8 mouse cellular contexts compared by ENCODE assay signal in the genomic region with DNA sequence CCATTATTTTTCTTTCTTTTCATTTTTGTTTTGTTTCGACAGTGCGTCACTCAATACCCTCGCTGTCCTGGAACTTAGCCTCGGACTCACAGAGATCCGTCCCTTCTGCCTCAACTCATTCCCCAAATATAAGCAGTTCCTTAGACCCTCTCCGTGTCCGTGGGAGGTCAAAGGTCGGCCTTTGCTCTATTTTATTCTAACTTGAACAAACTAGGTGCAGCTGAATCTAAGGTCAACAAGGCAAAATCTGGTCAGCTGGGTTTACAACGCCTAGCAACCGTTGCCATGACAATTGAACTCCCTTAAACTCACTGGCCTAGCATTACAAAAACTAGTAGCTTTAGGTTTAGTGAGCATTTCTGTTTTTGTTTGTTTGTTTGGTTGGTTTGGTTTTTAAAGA. TPM values are rescaled to one million over a fixed set of nuclear protein-coding genes. Genes with fewer than 3 reads are reported as not detected.
DNase-seq lines count a peak whose midpoint lies in the region; ATAC-seq and TF ChIP-seq lines count a peak whose summit lies in the region.

No protein-coding gene starts in this region.

- peak overlapping the region; percentile 96 for H3K4me3 ChIP-seq in left cerebral cortex, adult 2 months
- H3K4me3 ChIP-seq in hindbrain, embryonic 13.5 days: peak overlapping the region; percentile 76

- H3K9ac ChIP-seq in hindbrain, embryonic 13.5 days: no peak overlapping the region; the same call in 1 of the 2 replicates

- WGBS in hindbrain, embryonic 13.5 days: 72% methylated on average over 10 of the region's 10 CpGs

- no peaks in the 10 kb centered on the region for H3K27me3 ChIP-seq in hindbrain, embryonic 13.5 days

- H3K4me1 ChIP-seq in hindbrain, embryonic 13.5 days (replicated peaks): peaks cover 24% of the 10 kb centered on the region

- peak; percentile 21; the same call in 1 of the 2 replicates for ATAC-seq in hindbrain, embryonic 13.5 days (ENCODE audit: low FRiP score)

- peaks cover 3% of the 10 kb centered on the region for H3K36me3 ChIP-seq in hindbrain, embryonic 13.5 days

- no peaks in the 10 kb centered on the region for H3K9me3 ChIP-seq in hindbrain, embryonic 13.5 days

- H3K4me2 ChIP-seq in hindbrain, embryonic 13.5 days: peak overlapping the region; percentile 94

- no peak for DNase-seq in left cerebral cortex, adult 2 months (ENCODE audit: extremely low spot score in 1 of 2, low spot score in 2 of 2)
- DNase-seq in left cerebral cortex, adult 8-10 months (ENCODE audit: low spot score in 2 of 2): no peak
- peak; percentile 7 for DNase-seq in c-Kit-positive CD71-negative TER-119-negative erythroid progenitor cells, embryonic 14.5 days (ENCODE audit: low read depth)
- peak; percentile 10 for DNase-seq in lung, postnatal 25 days (ENCODE audit: low spot score)
- DNase-seq in urinary bladder, postnatal 10 days (ENCODE audit: low spot score): no peak
- no peak for DNase-seq in spleen, postnatal 14 days (ENCODE audit: low spot score in 2 of 2)
- DNase-seq in layer of hippocampus, adult 8-10 months (ENCODE audit: low spot score in 2 of 2): no peak

- no peak for TF ChIP-seq CTCF in left cerebral cortex, adult 2 months (IDR thresholded peaks at IDR 0.05)

- intact Hi-C loops in left cerebral cortex, adult 2 months (cut with DNase I): no loop called here

- H3K27ac ChIP-seq in left cerebral cortex, adult 2 months: peak overlapping the region; percentile 94
- H3K27ac ChIP-seq in hindbrain, embryonic 13.5 days: 0 out of 2 replicates have a peak overlapping the region, but pooled peaks have one; percentile 41

RNA-seq across cellular contexts. Expression of gene Pes1, which starts 0.6 kb away (rescaled TPM):
- total RNA-seq in left cerebral cortex, adult 2 months (2021): 10 to 100 TPM; 29.1 to 40.2 TPM
- 10 to 100 TPM; 38.5 to 47.9 (median 41.2) TPM for total RNA-seq in left cerebral cortex, adult 8-10 months (2022)
- polyA plus RNA-seq in hindbrain, embryonic 13.5 days (2015; fragmentation: Nextera tagmentation; extraction: Ambion mirVana): 60.7 and 60.9 TPM in 2 replicates
- total RNA-seq in layer of hippocampus, adult 8-10 months (2022): 10 to 100 TPM; 36.4 to 50.9 (median 43.0) TPM

RNA-seq across cellular contexts. Expression of gene 4930556J24Rik, which starts 13.4 kb away (rescaled TPM):
- total RNA-seq in left cerebral cortex, adult 2 months (2021): under 1 TPM in 1 of 2 experiments, not detected in 1; 0.29 TPM
- total RNA-seq in left cerebral cortex, adult 8-10 months (2022): not detected
- polyA plus RNA-seq in hindbrain, embryonic 13.5 days (2015; fragmentation: Nextera tagmentation; extraction: Ambion mirVana): not detected in 2 replicates
- under 1 TPM in 2 of 4 experiments, not detected in 2; 0.36 to 0.72 TPM for total RNA-seq in layer of hippocampus, adult 8-10 months (2022)

RNA-seq across cellular contexts. Expression of gene Gal3st1, which starts 20.3 kb away (rescaled TPM):
- 1 to 10 TPM; 9.8 to 9.9 TPM for total RNA-seq in left cerebral cortex, adult 2 months (2021)
- total RNA-seq in left cerebral cortex, adult 8-10 months (2022): 10 to 100 TPM; 11.1 to 12.4 (median 12.1) TPM
- polyA plus RNA-seq in hindbrain, embryonic 13.5 days (2015; fragmentation: Nextera tagmentation; extraction: Ambion mirVana): 4.0 and 4.3 TPM in 2 replicates
- 10 to 100 TPM in 3 of 4 experiments, 1 to 10 TPM in 1; 9.3 to 10.9 (median 10.6) TPM for total RNA-seq in layer of hippocampus, adult 8-10 months (2022)

RNA-seq across cellular contexts. Expression of gene Tcn2, which starts 31.2 kb away (rescaled TPM):
- 10 to 100 TPM; 17.1 to 20.7 TPM for total RNA-seq in left cerebral cortex, adult 2 months (2021)
- 10 to 100 TPM; 17.0 to 37.4 (median 23.1) TPM for total RNA-seq in left cerebral cortex, adult 8-10 months (2022)
- polyA plus RNA-seq in hindbrain, embryonic 13.5 days (2015; fragmentation: Nextera tagmentation; extraction: Ambion mirVana): 28.4 and 28.5 TPM in 2 replicates
- 10 to 100 TPM; 14.5 to 50.2 (median 26.1) TPM for total RNA-seq in layer of hippocampus, adult 8-10 months (2022)

RNA-seq across cellular contexts. Expression of gene Slc35e4, which starts 48.7 kb away (rescaled TPM):
- 10 to 100 TPM; 19.1 to 20.9 TPM for total RNA-seq in left cerebral cortex, adult 2 months (2021)
- total RNA-seq in left cerebral cortex, adult 8-10 months (2022): 10 to 100 TPM; 17.3 to 20.6 (median 19.9) TPM
- polyA plus RNA-seq in hindbrain, embryonic 13.5 days (2015; fragmentation: Nextera tagmentation; extraction: Ambion mirVana): 11.1 and 11.4 TPM in 2 replicates
- 10 to 100 TPM; 15.0 to 19.8 (median 16.9) TPM for total RNA-seq in layer of hippocampus, adult 8-10 months (2022)

Comparison
In these comparisons a context has a peak if more than half of its experiments do, and no peak if none do; other contexts are left out.
1. DNase-seq: peak in c-Kit-positive CD71-negative TER-119-negative erythroid progenitor cells, embryonic 14.5 days (single experiment) and lung, postnatal 25 days (single experiment); none in left cerebral cortex, adult 2 months (0 of 2), left cerebral cortex, adult 8-10 months (0 of 2), urinary bladder, postnatal 10 days (single experiment), spleen, postnatal 14 days (0 of 2) and layer of hippocampus, adult 8-10 months (0 of 2).